Mouse (Mus musculus) MEL (cell line): ENCODE measurements around the gene Pir.

Experiments used
- CHD1 ChIP-seq: IDR thresholded peaks from 2 replicates; pipeline ENCODE4 v1.6.1; 2012; ENCODE audit warnings: low read depth, mild to moderate bottlenecking, inconsistent platforms, low read length, improper control_type of control experiment
- CTCF ChIP-seq, 3 experiments: IDR thresholded peaks in 2 of 3; conservative IDR thresholded peaks in 1 of 3; 2 replicates each; pipeline ENCODE4 v1.5.1; 2011 to 2012; ENCODE audit warnings: low read length in 3 of 3, low read depth in 2 of 3, mild to moderate bottlenecking in 2 of 3, improper control_type of control experiment in 1 of 3, inconsistent platforms in 1 of 3, mixed read lengths in 1 of 3, moderate library complexity in 1 of 3; ENCODE audit not compliant: control insufficient read depth in 1 of 3, insufficient read depth in 1 of 3, poor library complexity in 1 of 3, severe bottlenecking in 1 of 3
- KAT2A ChIP-seq: conservative IDR thresholded peaks from 2 replicates; pipeline ENCODE4 v1.6.1; 2012; ENCODE audit warnings: low read depth, low read length, improper control_type of control experiment, inconsistent platforms
- MAZ ChIP-seq: IDR thresholded peaks from 2 replicates; pipeline ENCODE4 v1.6.1; 2012; ENCODE audit warnings: low read depth, mild to moderate bottlenecking, inconsistent platforms, low read length, improper control_type of control experiment
- NRF1 ChIP-seq: IDR thresholded peaks from 2 replicates; pipeline ENCODE4 v1.6.1; 2014; ENCODE audit warnings: low read depth, mild to moderate bottlenecking, inconsistent platforms, low read length, improper control_type of control experiment, moderate library complexity; ENCODE audit not compliant: poor library complexity, insufficient read depth, severe bottlenecking
- POLR2A ChIP-seq, 2 experiments: IDR thresholded peaks; 2 replicates each; pipeline ENCODE4 v1.6.1; 2011 to 2012; ENCODE audit warnings: low read length in 2 of 2, mild to moderate bottlenecking in 2 of 2, control low read depth in 1 of 2, improper control_type of control experiment in 1 of 2, low read depth in 1 of 2, moderate library complexity in 1 of 2; ENCODE audit not compliant: control insufficient read depth in 1 of 2, insufficient read depth in 1 of 2, poor library complexity in 1 of 2
- TAL1 ChIP-seq: IDR thresholded peaks from 2 replicates; pipeline ENCODE4 v1.6.1; 2012; ENCODE audit warnings: mild to moderate bottlenecking, inconsistent platforms, low read length, moderate library complexity, mixed read lengths
- ZC3H11A ChIP-seq: IDR thresholded peaks from 2 replicates; pipeline ENCODE4 v1.6.1; 2012; ENCODE audit warnings: low read depth, mild to moderate bottlenecking, inconsistent platforms, low read length, improper control_type of control experiment

- no peak for TF ChIP-seq MAZ
- TF ChIP-seq NRF1 = no peak
- TF ChIP-seq CHD1 = no peak
- TF ChIP-seq TAL1 = no peak
- TF ChIP-seq CTCF (IDR thresholded peaks at IDR 0.05 in 2 of 3, conservative IDR thresholded peaks at IDR 0.05 in 1 of 3; ENCODE audit: control insufficient read depth in 1 of 3, insufficient read depth in 1 of 3, low read depth in 2 of 3, low read length in 3 of 3, poor library complexity in 1 of 3, severe bottlenecking in 1 of 3) = no peak
- TF ChIP-seq POLR2A (IDR thresholded peaks at IDR 0.05; ENCODE audit: control insufficient read depth in 1 of 2, insufficient read depth in 1 of 2, low read depth in 1 of 2, low read length in 2 of 2, poor library complexity in 1 of 2) = no peak
- no peak for TF ChIP-seq ZC3H11A
- no peak for TF ChIP-seq KAT2A
Observed at GRCm38 (mm10) chrX:164283808-164284207, 14.6 kb downstream of the Pir start.
